Mouse (Mus musculus) c-Kit-positive CD71-positive TER-119-positive erythroid progenitor cells, embryonic 14.5 days (primary cell): ENCODE results near the gene Atg13.
A peak's percentile ranks its signal among the peaks of the same experiment; 100 is the strongest.

Experiments used
- DNase-seq: peaks from one replicate; pipeline ENCODE4 v3.0.0-alpha.2; 2013; ENCODE audit warnings: low spot score

Atg13 gene

GRCm38 (mm10) chr2:91649152-91649551 is 61.2 kb downstream of the Atg13 start:
- no peak for DNase-seq

DNA sequence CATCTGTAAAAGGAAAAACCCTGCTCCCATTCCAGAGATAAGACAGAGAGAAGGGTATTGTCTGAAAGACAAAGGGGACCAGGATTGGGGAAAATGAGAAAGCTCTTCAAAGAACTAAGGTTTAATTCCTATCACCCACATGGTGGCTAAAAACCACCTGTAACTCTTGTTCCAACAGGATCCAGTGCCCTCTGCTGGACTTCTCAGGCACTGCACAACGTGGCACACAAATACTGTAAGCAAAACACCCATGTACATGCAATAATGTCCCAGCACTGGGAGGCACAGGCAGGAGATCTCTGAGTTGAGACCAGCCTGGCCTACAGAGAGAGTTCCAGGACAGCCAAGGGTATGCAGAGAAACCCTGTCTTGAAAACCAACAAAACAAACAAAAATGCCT is 63.6 kb downstream of the Atg13 start:
- DNase-seq: peak; percentile 64

GRCm38 (mm10) chr2:91645811-91646210 is 64.6 kb downstream of the Atg13 start:
- no peak for DNase-seq

- DNase-seq: no peak
Measured at GRCm38 (mm10) chr2:91645354-91645753, 65.0 kb downstream of the Atg13 start.

- DNase-seq: no peak
Measured at GRCm38 (mm10) chr2:91644021-91644420, 66.4 kb downstream of the Atg13 start.

- DNase-seq: peak; percentile 47
Measured at GRCm38 (mm10) chr2:91642825-91643415, 67.5 kb downstream of the Atg13 start.

- DNase-seq: no peak
Measured at GRCm38 (mm10) chr2:91638931-91639330, 71.4 kb downstream of the Atg13 start.

GRCm38 (mm10) chr2:91636727-91637338 is 73.5 kb downstream of the Atg13 start:
- no peak for DNase-seq

GRCm38 (mm10) chr2:91636229-91636628 is 74.1 kb downstream of the Atg13 start, which contains the start of gene F2:
TSS of gene F2 (minus strand) at chr2:91636414.
- no peak for DNase-seq

- no peak for DNase-seq
Measured at GRCm38 (mm10) chr2:91635486-91635885, 74.9 kb downstream of the Atg13 start.

- DNase-seq: peak; percentile 60
Measured at GRCm38 (mm10) chr2:91634841-91635240, 75.5 kb downstream of the Atg13 start.

- DNase-seq: no peak
Measured at GRCm38 (mm10) chr2:91633334-91633977, 76.9 kb downstream of the Atg13 start.

DNA sequence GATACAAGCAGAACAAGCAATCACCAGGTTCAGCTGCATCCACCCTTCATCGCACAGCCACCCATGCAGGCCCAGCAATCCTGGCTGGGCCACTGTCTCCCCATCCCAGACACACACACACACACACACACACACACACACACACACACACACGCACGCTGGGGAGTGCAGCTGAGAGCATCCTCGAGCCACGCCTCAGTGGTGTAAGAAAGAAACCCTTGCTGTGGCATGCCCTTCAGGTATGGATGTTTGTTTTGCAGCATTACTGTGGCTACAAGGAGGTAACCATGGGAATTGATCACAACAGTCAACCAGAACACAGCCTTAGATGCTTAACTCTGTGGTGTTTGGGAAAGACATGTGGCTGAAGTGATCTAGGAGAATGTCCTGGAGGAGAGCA is 78.1 kb downstream of the Atg13 start:
- DNase-seq: no peak

DNA sequence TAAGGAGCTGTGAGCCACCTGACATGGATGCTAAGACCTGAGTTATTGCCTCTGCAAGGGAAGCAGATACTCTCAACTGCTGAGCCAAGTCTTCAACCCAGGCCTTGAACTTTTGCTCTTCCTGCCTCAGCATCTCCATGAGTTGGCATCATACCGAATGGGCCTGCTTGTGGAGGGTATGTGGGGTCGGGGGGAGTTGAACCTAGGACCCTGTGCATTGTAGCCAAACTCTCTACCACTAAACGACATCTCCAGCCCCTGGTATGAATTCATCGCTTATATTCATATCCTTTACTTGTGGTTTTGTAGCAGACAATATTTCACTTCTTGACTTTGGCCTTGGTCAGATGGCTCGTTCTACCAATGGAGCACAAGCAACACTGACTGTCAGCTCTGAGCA is 78.5 kb downstream of the Atg13 start:
- DNase-seq: no peak

DNA sequence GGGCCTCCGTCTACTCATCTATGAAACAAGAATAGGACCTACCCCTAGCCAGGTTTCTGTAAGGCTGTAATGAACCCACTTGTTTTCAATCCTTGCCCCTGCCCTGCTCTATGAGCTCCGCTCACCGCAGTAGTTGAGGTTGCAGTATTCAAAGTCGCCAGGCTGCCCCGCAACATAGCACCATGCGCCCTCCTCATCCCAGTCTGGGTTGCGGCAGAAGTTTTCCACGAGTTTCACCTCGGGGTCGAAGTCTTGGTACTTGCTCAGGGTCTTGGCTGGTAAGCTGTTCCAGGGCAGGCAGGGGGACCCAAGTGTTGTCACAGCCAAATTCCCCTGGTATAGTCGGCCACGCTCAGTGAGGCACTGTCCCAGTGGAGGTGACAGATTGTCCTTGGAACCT is 80.0 kb downstream of the Atg13 start:
- DNase-seq: no peak

DNA sequence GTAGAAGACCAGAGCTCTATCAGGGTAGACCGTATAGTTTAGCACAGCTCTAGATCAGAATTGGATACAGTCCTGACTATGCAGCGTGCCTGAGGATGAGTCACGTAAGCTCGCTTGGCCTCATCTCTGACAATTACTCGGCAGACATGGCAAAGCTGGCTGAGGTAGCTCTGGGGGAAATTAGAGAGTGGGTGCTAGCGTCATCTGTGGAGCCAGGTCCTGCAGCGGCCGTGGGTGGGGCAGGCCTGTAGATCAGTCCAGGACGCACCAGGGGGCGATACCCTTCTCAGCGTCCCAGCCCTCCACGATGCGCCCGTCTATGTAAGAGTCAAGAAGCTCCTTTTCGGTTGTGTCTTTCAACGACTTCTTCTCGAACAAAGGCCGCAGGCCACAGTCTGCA is 80.7 kb downstream of the Atg13 start:
- DNase-seq: no peak

DNA sequence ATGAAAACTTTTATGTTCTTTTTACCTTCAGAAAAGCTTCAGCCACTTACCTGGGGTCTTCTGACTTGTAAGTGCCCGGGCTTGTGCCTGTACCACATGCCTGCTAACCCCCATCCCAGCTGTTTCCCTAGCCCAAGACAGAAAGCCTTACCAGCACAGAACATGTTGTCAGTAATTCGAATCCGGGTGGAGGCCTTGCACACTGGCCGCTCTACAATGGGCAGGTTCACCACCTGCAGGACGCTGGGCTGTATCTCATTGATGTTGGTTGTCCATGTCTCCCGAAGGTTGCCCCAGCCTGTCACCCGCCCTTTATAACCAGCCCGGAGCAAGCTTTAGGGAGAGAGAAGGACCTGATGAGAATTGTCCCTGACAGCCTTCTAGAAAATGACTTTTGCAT is 82.2 kb downstream of the Atg13 start:
- no peak for DNase-seq

GRCm38 (mm10) chr2:91627486-91627885 is 82.9 kb downstream of the Atg13 start:
- DNase-seq: no peak
